Mouse (Mus musculus) brain, embryonic 18.5 days (tissue): Measurements from ENCODE around the gene Eno3.
A peak's percentile ranks its signal among the peaks of the same experiment; 100 is the strongest.

Experiments used
- DNase-seq: peaks from one replicate; pipeline ENCODE4 v3.0.0-alpha.2; 2012; ENCODE audit warnings: low read depth, low spot score

Gene Eno3

DNA sequence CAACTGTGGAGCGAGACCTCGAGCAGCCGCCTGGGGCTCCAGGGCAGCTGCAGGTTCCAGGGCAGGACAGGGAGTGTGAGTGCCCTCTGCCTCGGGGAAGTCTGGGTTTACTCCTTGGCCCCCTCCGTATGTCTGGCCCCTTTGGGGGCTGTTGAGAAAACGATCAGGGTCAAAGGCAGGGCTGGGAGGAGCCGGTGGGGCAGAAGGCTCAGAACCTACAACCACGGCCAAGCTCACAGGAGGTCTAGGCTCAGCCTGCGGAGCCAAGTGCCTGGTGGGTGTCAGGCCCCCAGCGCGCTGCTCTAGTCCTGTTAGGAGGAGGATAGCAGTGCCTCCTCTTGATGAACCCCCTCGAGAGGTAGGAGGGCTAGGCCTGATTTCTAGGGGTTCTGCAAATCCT lies 24.2 kb downstream of the Eno3 start:
- no peak for DNase-seq

DNA sequence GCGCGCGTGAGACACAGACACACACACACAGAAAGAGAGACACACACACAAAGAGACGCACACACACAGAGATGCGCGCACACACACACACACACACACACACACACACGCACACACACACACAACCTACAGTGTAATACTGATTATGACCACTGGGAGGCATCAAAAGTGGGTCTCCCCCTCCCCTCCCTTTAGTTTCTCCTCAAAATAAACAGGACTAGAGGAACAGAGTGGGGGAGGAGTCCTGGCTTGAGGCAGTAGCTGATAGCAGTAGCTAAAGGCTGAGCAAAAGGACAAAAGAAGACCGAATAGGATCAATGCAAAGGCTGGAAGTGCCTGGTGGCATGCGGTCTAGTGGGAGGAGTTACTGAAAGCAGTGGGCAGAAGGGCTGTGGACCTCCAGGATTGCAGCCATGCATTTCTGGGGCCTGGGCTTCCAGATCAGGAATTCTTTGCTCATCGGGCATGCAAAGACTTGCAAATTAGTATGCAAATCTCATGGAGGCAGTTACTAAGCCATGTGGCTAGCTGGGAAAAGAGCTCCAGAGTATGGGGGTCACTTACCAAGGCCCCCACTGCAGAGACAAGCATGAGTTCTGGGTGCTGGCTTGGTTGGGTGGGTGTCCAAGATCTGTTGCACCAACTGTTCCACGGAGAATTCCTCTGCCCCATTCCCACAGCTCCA lies 25.0 kb downstream of the Eno3 start:
- DNase-seq, result no peak

DNA sequence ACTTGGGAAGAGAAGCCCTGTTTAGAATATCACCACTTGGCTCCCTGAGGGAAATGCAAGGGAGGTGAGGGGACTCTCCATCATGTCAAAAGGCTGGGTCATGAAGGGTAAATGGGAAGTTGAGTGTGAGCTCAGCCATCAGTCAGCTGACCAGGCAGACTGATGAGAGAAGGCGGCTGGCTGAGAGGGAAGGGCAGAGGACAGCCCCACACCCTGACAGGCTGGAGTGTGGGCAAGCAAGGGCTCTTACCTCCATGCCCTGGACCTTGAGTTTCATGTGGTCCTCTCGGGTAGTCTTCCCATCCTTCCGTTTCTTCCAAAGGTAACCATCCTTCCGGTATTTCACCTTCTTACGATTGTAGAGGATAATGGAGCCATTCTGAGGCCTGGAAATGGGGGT lies 26.6 kb downstream of the Eno3 start:
- DNase-seq, result no peak

DNA sequence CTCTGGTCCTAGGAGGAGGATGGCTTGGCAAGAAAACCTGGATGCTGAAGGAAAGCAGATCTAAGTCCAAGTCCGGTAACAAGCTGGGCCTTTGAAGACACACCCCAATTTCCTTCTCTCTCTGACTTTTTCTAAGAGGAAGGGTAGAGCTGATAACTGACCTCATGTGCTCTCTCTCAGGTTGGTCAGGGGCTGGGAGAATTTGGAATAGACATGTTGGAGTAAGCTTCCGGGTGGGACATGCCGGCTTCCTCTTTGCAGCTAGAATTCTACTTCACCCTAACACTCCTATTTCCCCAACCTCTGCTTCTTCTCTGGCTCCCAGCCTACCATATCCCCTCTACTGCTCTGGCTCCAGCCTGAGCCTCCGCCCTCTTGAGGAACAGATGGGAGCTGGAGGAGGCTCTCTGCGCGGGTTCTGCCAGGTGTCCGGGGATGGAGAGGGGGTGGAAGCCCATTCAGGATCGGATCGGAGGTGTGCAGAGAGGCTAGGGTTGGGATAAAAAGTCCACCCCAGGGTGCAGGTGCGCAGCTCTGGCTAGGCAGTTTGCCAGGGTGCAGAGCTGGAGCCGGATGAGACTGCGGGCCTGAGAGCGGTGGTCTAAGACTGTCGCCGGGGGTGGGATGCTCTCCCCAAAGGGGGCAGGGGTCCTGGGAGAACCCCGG lies 30.0 kb downstream of the Eno3 start:
- no peak for DNase-seq

DNA sequence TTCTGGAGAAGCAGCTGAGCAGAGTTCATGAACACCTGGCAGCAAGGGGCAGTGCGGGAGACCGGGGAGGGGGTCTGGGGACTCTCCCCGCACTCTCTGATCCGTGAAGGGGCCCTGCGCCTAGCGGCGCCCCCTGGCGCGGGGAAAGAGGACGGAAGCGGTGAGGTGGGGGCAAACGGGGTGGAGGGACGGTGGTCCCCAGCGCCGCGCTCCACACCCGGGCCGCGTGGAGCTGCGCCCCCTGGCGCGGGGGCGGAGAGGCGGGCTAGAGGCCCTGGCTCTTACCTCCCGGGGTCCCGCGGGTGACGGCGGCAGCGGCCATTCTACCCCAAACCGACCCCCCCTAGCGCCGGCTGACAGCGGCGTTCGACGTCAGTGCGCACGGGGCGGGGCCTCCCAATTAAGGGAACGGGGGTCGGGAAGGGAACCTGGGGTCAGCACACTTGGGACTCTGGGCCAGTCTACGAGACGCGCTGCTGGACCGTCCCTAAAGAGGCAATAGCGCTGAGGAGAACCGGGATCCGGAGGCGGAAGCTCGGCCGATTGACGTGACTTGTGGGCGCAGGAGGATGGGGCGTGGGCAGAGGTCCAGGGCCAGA lies 30.7 kb downstream of the Eno3 start, which contains the start of gene Camta2:
TSS of gene Camta2 (minus strand) at position 505 of the 599 bp plus-strand sequence.
- no peak for DNase-seq

DNA sequence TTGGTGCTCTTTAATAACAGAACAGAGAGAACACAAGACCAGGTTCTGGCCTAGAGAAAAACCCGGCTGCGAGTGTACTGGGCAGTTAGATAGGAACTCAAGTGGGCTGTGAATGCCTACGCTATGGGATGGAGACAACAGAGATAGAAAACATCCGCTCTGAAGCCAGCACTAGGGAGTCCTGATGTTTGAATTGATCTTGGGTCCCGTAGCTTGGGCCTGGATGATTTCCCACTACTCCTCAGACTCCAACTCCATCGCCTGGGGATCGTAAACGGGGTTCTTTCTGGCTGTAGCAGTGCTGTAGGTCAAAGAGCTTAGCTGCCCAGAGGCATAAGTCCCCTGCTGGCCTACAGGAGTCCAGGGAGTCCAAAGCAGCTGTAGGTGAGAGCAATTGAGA lies 31.4 kb downstream of the Eno3 start:
- DNase-seq, result no peak

DNA sequence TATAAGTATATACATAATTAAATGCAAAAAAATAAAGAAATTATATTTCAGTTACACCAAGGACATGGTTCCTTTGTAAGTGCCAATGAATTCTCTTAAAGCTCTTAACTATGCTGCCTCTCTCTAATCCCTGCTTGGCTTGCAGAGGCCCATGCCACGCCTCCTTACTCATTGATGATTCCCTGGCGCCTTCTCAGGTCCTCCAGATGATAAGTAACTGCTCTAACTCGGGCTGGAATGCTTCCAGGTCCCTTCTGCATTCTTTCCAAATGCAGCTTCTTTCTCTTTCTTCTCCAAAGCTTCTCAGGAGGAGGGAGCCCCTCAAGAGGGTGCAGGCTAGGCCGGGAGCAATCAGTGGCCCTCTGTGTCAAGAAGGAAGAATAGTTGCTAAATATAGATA lies 32.6 kb downstream of the Eno3 start:
- DNase-seq, result no peak

DNA sequence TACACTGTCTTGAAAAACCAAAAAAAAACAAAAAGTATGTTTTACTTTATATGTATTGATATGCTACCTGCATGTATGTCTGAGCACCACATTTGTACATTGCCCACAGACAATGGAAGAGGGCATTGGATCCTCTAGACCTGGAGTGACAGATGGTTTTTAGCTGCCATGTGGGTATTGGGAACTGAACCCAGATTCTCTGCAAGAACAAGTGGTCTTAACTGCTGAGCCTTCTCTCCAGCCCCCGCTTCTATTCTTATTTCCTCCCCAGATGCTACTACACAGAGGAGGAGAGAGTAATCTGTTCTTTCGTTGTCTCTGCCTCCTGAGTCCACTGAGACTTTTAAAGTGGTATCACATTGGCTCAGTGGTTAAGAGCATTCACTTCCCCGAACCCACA lies 36.5 kb downstream of the Eno3 start:
- DNase-seq, result no peak

DNA sequence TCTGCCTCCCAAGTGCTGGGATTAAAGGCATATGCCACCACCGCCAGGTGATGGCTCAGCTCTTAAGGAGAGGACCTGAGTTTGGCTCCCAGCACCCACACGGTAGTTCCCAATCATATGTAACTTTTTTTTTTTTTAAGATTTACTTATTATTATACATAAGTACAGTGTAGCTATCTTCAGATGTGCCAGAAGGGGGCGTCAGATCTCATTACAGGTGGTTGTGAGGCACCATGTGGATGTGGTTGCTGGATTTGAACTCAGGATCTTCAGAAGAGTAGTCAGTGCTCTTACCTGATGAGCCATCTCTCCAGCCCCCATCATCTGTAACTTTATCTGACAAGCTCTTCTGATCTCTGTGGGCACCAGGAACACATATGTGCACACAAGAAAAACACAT lies 40.4 kb downstream of the Eno3 start:
- no peak for DNase-seq

DNA sequence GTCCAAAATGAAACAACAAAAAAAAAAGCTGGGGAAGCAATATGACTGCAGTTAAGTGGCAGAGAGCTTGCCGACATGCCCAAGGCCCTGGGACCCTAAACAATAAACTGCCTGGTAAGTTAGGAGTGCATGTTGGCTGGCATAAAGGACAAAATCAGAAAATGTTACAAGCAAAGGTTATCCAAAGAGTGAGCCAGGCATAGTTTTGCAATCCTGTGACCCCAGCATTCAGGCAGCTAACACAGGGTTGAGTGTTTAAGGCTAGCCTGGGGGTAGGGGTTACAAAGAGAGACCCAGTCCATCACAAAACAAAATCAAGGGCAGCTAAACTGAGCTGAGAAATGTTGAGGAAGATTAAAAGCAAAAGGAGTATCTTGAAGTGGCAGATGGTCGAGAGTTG lies 42.0 kb downstream of the Eno3 start:
- DNase-seq, result no peak

DNA sequence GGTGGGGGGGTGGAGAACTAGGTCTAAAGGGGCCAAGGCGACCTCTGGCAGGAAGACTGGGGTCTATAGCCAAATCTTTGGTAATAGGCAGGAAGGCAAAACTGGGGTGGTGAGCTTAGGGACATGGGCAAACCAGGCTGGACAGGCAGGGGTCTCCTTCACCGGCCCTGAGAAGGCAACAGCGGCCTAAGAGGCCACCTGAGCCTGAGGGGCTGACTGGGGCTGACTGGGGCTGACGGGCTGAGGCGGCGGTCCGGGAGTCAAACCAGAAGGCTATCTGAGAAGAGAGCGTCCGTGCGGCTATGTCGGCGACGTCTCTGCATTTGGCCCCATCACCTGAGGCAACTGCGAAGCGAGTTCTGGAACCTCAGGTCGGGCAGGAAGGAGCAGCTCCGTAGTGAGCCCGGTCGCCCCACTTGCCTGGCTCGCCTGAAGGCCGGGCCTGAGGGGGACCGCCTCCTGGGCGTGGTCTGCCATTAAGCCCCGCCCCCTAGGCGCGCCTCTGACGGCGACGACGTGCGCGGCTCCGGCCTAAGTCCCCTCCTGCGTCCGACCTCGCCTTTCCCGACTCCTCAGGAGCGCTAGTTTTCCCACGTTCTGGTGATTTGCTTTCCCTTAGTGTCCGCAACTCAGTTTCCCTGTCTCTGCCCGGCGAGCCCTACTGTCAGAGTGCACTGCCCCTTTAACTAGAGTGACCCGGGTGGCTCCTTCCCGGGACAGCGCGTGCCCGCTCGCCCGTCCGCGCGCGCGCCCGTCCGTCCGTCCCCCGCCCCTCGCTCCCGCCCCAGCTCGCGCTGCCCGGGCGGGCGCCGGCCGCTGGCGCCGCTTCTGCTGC lies 42.9 kb downstream of the Eno3 start, which contains the start of the genes Inca1 and Kif1c:
TSS of gene Inca1 (minus strand) at position 434 of the 835 bp plus-strand sequence.
TSS of gene Kif1c (plus strand) at position 827 of the 835 bp plus-strand sequence.
- peak; percentile 80 for DNase-seq

DNA sequence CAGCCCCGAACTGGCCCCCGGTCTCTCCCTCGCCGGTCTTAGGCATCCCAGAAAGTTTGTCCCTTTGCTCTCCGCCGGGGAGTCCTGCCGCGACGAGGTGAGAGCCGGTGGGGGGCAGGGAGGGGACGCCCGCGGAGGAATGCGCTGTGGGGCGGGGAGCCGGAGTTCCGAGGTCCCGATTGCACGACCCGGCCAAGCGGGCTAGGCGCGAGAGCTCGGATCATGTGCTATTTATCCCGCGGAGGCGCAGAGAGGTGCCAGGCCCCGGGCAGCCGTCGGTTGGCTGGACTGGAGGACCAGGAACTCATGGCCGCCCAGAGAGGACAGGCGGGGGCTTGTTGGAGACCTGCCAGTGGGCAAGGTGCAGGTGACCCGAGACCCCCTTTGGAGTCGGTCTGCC lies 43.6 kb downstream of the Eno3 start:
- DNase-seq, result no peak

DNA sequence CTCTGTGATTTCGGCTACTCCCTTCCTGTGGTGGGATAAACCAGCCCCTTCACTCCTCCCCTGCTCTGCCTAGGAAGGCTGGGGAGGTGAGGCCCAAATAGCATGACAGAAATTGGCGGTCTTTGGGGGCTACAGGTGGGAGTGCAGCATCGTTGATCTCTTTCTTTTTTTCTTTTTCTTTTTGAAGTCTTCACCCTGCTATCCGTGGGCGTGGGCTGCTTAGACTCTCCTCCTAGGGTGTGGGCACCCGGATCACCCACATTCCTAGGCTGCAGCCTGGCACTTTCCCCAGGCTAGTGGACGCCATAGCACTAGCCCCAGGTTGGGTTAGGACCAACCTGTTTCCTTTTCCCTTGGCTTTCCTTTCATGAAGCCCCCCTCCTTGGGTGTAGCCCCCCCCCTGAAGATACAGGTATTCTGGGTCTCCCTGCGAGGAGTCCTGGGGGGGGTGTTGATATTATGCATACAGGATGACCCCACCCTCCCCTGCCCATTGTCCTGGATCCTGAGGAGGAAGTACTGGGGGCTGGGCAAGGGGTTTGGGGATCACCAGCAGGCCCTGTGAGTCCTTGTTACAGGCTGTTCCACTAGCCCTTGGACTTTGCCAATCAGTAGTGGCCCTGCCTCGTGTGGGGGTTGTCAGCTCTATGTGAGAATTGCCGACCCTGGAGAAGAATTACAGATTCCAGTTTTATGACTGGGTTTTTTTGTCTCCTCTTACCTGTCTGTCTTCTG lies 44.4 kb downstream of the Eno3 start:
- DNase-seq, result no peak

DNA sequence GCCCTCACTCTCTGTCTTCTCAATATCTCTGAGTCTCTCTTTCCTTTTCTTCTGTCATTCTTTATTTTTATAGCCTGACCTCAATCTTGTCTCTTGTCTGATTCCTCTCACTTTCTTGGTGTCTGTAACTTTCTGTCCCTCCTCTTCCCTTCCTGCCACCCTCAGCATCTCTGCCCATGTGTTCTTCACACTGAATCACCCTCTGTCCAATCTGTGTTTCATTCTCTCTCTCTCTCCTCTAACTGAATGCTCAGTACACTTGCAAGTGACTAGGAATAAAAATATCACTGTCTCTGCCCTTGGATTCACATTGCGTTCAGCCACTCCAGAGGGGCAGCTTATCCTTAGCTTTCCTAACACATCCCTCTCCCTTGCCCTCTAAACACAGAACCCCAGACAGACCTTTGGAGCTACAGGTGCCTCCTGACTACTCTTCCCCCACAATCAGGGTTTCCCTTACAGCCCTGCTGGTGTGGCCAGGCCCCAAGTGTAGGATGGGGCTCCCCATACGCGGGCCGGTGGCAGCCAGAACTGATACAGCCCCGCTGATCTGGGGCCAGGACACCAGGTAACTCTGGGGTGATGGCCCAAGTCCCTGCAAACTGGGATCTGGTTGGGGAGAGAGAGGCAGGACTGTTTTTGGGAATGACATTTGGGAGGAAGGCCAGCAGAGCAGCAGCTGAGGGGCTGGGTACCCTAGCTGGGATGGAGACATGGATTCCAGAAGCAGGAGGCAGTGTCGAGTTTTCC lies 45.2 kb downstream of the Eno3 start:
- no peak for DNase-seq

DNA sequence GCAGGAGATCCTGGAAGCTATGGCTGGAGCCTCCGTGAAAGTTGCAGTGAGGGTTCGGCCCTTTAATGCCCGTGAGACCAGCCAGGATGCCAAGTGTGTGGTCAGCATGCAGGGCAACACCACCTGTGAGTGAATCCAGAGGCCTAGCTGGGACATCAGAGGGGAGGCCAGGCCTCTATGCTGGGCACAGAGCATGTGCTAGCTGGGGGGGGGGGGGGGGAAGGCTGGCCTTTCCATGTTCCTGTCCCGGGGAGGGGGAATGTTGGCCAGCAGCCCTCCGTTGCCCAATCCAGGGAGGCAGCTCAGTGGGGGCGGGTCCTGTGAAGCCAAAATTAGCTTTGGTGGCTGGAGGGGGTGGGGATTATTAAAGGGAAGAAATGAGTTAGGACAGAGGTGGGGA lies 45.8 kb downstream of the Eno3 start:
- DNase-seq, result no peak

DNA sequence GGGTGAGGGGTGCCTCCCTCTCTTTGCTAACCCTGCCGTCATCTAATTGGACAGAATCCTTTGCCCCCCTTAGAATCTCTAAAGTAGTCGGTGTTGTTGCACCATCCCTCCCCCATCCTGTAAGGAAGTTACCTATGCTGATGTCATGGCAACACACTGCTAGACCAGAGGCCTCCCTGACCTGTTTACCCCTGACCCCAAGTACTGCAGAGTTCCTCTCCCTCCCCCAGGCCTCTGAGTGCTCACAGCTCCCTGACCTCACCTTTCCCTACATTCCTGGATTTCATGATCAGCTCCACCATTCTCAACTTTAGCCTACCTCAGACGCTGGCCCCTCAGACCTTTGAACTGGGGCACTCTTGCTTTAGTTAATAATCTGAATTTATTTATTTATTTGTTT lies 49.1 kb downstream of the Eno3 start:
- no peak for DNase-seq

DNA sequence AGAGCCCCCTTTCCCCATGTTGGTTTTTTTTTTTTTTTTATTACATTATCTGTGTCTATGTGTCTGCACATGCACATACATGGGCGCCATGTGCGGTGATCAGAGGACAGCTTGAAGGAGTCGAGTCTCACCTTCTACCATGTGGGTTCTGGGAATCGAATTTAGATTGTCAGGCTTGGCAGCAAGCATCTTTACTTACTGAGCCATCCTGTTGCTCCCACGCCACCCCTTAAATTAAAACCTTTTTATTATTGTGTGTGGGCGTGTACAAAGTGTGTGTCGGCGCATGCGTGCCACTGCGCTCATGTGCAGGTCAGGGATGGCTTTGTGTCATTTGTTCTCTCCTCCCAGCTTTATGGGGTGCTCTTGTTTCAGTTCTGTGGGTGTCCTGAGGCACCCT lies 54.0 kb downstream of the Eno3 start:
- no peak for DNase-seq
